Mouse (Mus musculus) liver, adult 2 months (tissue): Measurements from ENCODE around the gene Tnni3k. TPM values are rescaled to one million over a fixed set of nuclear protein-coding genes. Genes with fewer than 3 reads are reported as not detected.
A peak's percentile ranks its signal among the peaks of the same experiment; 100 is the strongest.

Experiments
- DNase-seq: peaks from one replicate; pipeline ENCODE4 v3.0.0-alpha.2; 2011; ENCODE audit warnings: low read depth, low spot score; ENCODE audit errors: extremely low read depth
- H3K27ac ChIP-seq: fragments of 200-500 bp; replicated peaks from 2 replicates; pipeline ENCODE4 v1.5.1; 2012; ENCODE audit warnings: low read depth, mild to moderate bottlenecking, control low read depth, inconsistent platforms, low read length; ENCODE audit not compliant: insufficient read depth
- H3K27me3 ChIP-seq: fragments of 200-500 bp; 2 replicates; pipeline ENCODE4 v1.6.1; 2012; ENCODE audit warnings: mild to moderate bottlenecking, moderate library complexity, low read length, inconsistent platforms; ENCODE audit not compliant: control insufficient read depth, insufficient read depth
- H3K36me3 ChIP-seq: fragments of 200-500 bp; 2 replicates; pipeline ENCODE4 v1.6.1; 2012; ENCODE audit warnings: low read length, inconsistent platforms; ENCODE audit not compliant: control insufficient read depth, insufficient read depth
- H3K4me1 ChIP-seq: fragments of 200-500 bp; 2 replicates; pipeline ENCODE4 v1.6.1; 2011; ENCODE audit warnings: low read length; ENCODE audit not compliant: control insufficient read depth, insufficient read depth
- H3K4me3 ChIP-seq: fragments of 200-500 bp; 2 replicates; pipeline ENCODE4 v1.5.1; 2011; ENCODE audit warnings: low read depth, mild to moderate bottlenecking, control low read depth, low read length, moderate library complexity; ENCODE audit not compliant: insufficient read depth
- H3K79me2 ChIP-seq: fragments of 200-500 bp; 2 replicates; pipeline ENCODE4 v1.6.1; 2012; ENCODE audit warnings: inconsistent platforms, mild to moderate bottlenecking, low read length, moderate library complexity; ENCODE audit not compliant: control insufficient read depth, insufficient read depth
- H3K9ac ChIP-seq: fragments of 200-500 bp; 2 replicates; pipeline ENCODE4 v1.6.1; 2012; ENCODE audit warnings: low read depth, mild to moderate bottlenecking, control low read depth, inconsistent platforms, low read length
- CTCF ChIP-seq: fragments of 200-500 bp; IDR thresholded peaks from 2 replicates; pipeline ENCODE4 v1.5.1; 2011; ENCODE audit warnings: low read depth, low read length, control low read depth
- POLR2A ChIP-seq: fragments of 200-500 bp; IDR thresholded peaks from 2 replicates; pipeline ENCODE4 v1.6.1; 2011; ENCODE audit warnings: low read length, control low read depth; ENCODE audit not compliant: insufficient read depth; ENCODE audit errors: extremely low read depth
- WGBS: fragments of 180-500 bp; shearing (Covaris S2); methylation state at CpG from one replicate; pipeline ENCODE4 v1.1.7; 2018; 5-methylcytosine and 5-hydroxymethylcytosine counted together
- polyA plus RNA-seq: library from polyadenylated mRNA; depleted of rRNA; stranded (reverse); fragments of >200 nt; gene quantifications from 2 replicates; pipeline ENCODE4 v1.2.3, GENCODE M21; 2012
- total RNA-seq: library from RNA; depleted of rRNA; stranded (reverse); fragments of >200 nt; gene quantifications from 2 replicates; pipeline ENCODE4 v1.2.3, GENCODE M21; 2014

Tnni3k gene
- total and polyA plus RNA-seq, 2 experiments, result not detected

GRCm38 (mm10) chr3:154979101-154979500 lies 76.1 kb downstream of the Tnni3k start:
- H3K36me3 ChIP-seq, result no peaks in the 10 kb centered on the region
- H3K27me3 ChIP-seq, result no peaks in the 10 kb centered on the region
- no peak overlapping the region for H3K9ac ChIP-seq
- H3K79me2 ChIP-seq, result no peaks in the 10 kb centered on the region
- H3K4me1 ChIP-seq, result no peaks in the 10 kb centered on the region
- H3K27ac ChIP-seq, result no peak overlapping the region
- TF ChIP-seq CTCF, result no peak
- no peak for TF ChIP-seq POLR2A
- no peak for DNase-seq
- whole genome bisulfite sequencing, result 75% methylated on average over 7 of the region's 7 CpGs
- H3K4me3 ChIP-seq, result no peak overlapping the region

- TF ChIP-seq CTCF (no peak), POLR2A (no peak)
- no peaks in the 10 kb centered on the region for H3K79me2 ChIP-seq
- H3K4me1 ChIP-seq, result no peaks in the 10 kb centered on the region
- no peak overlapping the region for H3K9ac ChIP-seq
- peak; percentile 35 for DNase-seq
- H3K27me3 ChIP-seq, result no peaks in the 10 kb centered on the region
- H3K36me3 ChIP-seq, result no peaks in the 10 kb centered on the region
- H3K4me3 ChIP-seq, result no peak overlapping the region
- H3K27ac ChIP-seq, result no peak overlapping the region
- WGBS, result 38% methylated on average over 1 of the region's 1 CpGs
Observed at GRCm38 (mm10) chr3:154971626-154972025, 83.6 kb downstream of the Tnni3k start.

DNA sequence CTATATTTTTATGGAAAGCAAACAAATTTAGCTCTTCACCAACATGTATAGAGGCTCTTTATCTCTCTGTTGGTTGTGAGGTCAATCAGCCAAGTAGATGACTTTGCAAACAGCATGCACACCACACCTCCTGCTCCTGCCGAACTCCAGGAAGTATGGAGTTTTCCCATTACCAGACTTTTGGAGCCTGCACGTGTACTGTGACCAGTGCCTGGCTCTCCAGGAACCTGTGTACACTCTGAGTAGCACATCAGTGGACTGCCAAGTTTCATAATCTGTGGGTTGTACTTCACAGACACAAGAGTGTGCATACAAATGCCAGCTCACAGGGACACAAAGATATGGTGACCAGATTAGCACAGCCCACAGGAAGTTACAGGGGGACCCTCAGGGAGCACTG lies 84.2 kb downstream of the Tnni3k start:
- no peaks in the 10 kb centered on the region for H3K79me2 ChIP-seq
- WGBS, result 50% methylated on average over 2 of the region's 2 CpGs
- H3K4me1 ChIP-seq, result no peaks in the 10 kb centered on the region
- H3K27me3 ChIP-seq, result no peaks in the 10 kb centered on the region
- H3K9ac ChIP-seq, result no peak overlapping the region
- H3K4me3 ChIP-seq, result no peak overlapping the region
- TF ChIP-seq POLR2A (no peak), CTCF (no peak)
- H3K27ac ChIP-seq, result no peak overlapping the region
- peak; percentile 72 for DNase-seq
- H3K36me3 ChIP-seq, result no peaks in the 10 kb centered on the region

- no peak overlapping the region for H3K4me3 ChIP-seq
- H3K9ac ChIP-seq, result no peak overlapping the region
- no peak for DNase-seq
- H3K27me3 ChIP-seq, result no peaks in the 10 kb centered on the region
- H3K79me2 ChIP-seq, result no peaks in the 10 kb centered on the region
- 70% methylated on average over 3 of the region's 3 CpGs for WGBS
- no peaks in the 10 kb centered on the region for H3K36me3 ChIP-seq
- H3K4me1 ChIP-seq, result no peaks in the 10 kb centered on the region
- H3K27ac ChIP-seq, result no peak overlapping the region
- no peak for TF ChIP-seq POLR2A
- TF ChIP-seq CTCF, result no peak
Observed at GRCm38 (mm10) chr3:154961284-154961683, 93.9 kb downstream of the Tnni3k start.

DNA sequence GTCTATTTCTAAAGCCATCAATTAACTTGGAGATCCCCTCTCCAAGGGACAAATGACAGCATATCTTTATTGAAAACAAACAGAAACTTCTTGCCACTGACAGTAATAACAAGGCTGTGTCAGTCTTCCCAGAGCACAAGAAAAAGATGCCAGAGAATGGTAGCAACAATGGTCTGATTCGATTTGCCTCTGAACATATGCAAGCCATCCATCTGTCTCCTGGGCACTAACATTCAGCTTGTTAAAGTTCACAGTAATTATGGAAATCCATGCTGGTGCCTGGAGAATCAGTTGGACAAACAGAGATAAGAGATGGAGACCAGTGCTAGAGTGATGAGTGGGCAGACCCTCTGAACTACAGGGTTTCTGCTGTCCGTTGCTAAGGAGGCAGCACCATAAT lies 102.1 kb downstream of the Tnni3k start:
- TF ChIP-seq CTCF (no peak), POLR2A (no peak)
- 75% methylated on average over 2 of the region's 2 CpGs for WGBS
- Histone ChIP-seq H3K4me3 (no peak overlapping the region), H3K36me3 (no peaks in the 10 kb centered on the region), H3K27ac (no peak overlapping the region), H3K4me1 (no peaks in the 10 kb centered on the region), H3K27me3 (no peaks in the 10 kb centered on the region), H3K9ac (no peak overlapping the region), H3K79me2 (no peaks in the 10 kb centered on the region)
- no peak for DNase-seq

DNA sequence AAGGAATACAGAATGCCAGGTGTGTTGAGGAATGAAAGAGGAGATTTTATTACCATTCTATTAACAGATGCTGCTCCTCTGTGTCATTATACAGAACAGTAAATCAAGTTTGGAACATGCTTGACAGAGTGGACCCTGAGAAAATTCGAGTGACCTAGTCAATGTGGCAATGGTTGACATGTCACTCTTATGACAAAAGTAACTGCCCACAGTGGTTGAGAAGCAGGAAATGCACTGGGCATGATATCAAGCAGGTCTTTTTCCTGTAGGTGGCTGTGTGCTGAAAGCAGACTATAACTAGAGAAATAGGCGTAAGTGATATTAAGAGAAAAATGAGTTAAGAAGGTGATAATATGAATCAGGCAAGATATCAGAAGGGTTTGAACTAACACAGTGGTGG lies 105.7 kb downstream of the Tnni3k start:
- H3K4me1 ChIP-seq, result no peaks in the 10 kb centered on the region
- H3K9ac ChIP-seq, result no peak overlapping the region
- no peak overlapping the region for H3K4me3 ChIP-seq
- H3K79me2 ChIP-seq, result no peaks in the 10 kb centered on the region
- TF ChIP-seq CTCF, result no peak
- no peaks in the 10 kb centered on the region for H3K36me3 ChIP-seq
- DNase-seq, result no peak
- H3K27me3 ChIP-seq, result no peaks in the 10 kb centered on the region
- 55% methylated on average over 2 of the region's 2 CpGs for WGBS
- H3K27ac ChIP-seq, result no peak overlapping the region

- Histone ChIP-seq H3K36me3 (no peaks in the 10 kb centered on the region), H3K79me2 (no peaks in the 10 kb centered on the region), H3K9ac (no peak overlapping the region), H3K27ac (no peak overlapping the region), H3K27me3 (no peaks in the 10 kb centered on the region), H3K4me1 (no peaks in the 10 kb centered on the region), H3K4me3 (no peak overlapping the region)
- WGBS, result 56% methylated on average over 6 of the region's 6 CpGs
- TF ChIP-seq POLR2A, result no peak
- TF ChIP-seq CTCF, result no peak
- no peak for DNase-seq
Observed at GRCm38 (mm10) chr3:154945688-154946161, 109.5 kb downstream of the Tnni3k start.
